Mouse (Mus musculus) bone marrow macrophage, adult 2 months (primary cell): ENCODE measurements at regions not wholly inside any gene's neighbourhood (a gene's known extent, or its start where the extent isn't known, plus 50 kb on each side); places are given as distances from the start of the nearest gene placed in this dataset.

Source experiments
- CTCF ChIP-seq: IDR thresholded peaks from 2 replicates; pipeline ENCODE4 v1.5.1; 2012; ENCODE audit warnings: low read depth, mild to moderate bottlenecking, low read length, moderate library complexity
- POLR2A ChIP-seq: IDR thresholded peaks from 2 replicates; pipeline ENCODE4 v1.6.1; 2012; ENCODE audit warnings: mild to moderate bottlenecking, low read depth, low read length, borderline replicate concordance

DNA sequence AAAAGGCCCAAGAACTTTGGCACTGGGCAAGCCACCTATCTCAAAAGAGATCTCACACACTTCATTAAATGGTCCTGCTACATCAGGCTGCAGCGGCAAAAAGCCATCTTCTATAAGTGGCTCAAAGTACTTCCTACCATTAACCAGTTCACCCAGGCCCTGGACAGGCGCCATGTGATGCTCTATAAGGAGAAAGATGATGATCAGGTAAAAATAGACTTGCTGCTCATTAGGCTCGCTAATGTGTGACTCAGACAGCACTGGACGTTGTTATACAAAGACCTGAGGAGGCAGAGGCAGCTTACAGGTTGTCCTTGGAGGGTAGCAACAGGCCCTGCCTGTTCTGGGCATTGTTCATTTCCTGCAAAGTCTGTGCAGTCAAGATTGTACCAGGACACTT, 60.4 kb upstream of the Igfbp5 start:
- TF ChIP-seq CTCF (no peak), POLR2A (no peak)
